Comparison of ENCODE assay signal across 13 mouse cellular contexts in the genomic region with DNA sequence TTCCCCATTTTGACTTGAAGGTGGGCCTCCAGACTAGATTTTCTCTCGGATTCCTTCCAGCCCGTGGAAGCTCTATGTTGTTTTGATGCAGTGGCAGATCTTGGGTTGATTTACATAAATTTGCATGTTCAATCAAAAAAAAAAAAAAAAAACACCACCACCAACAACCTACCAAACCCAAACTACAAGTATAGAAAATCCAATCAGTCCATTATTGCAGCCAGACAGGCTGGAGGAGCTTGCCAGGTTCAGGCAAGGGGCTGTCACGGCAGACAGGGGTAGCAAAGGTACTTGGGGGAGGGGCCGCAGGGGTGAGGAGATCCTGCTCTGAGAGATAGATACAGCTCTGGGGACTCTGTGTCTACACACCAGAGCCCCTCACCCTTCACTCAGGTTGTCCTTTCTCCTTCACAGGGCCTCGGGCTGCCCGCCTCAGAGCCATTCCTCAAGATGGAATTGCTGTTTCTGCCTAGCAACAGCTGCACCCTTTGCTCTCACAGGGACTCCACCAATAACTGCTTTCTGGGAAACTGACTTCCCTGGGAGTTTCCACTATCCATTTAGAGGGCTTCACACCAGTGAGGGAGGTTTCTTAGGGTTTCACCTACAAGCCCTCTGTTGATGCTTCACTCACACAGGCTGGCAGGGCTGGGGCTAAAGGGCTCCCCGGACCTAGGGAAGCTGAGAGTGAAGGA. TPM values are rescaled to one million over a fixed set of nuclear protein-coding genes. Genes with fewer than 3 reads are reported as not detected.
DNase-seq lines count a peak whose midpoint lies in the region; ATAC-seq and TF ChIP-seq lines count a peak whose summit lies in the region.
"Had no signal": no experiment of that assay in that cellular context is flagged by ENCODE, and none has a peak within 500 bp of the region (broad histone marks: within the 10 kb centered on the region; RNA-seq: fewer than 3 reads in every experiment).

No protein-coding gene starts in this region.

- no peaks in the 10 kb centered on the region for H3K27me3 ChIP-seq in heart, embryonic 14.5 days (ENCODE audit: control insufficient read depth, insufficient read depth, low read length)
- H3K27me3 ChIP-seq in neural tube, embryonic 12.5 days (replicated peaks): no peaks in the 10 kb centered on the region
- H3K27me3 ChIP-seq in hindbrain, postnatal 0 days (ENCODE audit: insufficient read depth, low read length): no peaks in the 10 kb centered on the region

- H3K4me3 ChIP-seq in heart, embryonic 14.5 days (ENCODE audit: control insufficient read depth in 1 of 2, insufficient read depth in 1 of 2, low read depth in 1 of 2, low read length in 2 of 2): no peak overlapping the region
- H3K4me3 ChIP-seq in neural tube, embryonic 12.5 days: no peak overlapping the region
- H3K4me3 ChIP-seq in hindbrain, postnatal 0 days (ENCODE audit: low read length): no peak overlapping the region

- DNase-seq in heart, adult 8-10 months (ENCODE audit: low spot score): no peak
- DNase-seq in neural tube, embryonic 10.5 days (ENCODE audit: extremely low spot score, low spot score): no peak
- DNase-seq in hindbrain, postnatal 0 days (ENCODE audit: low spot score): no peak
- DNase-seq in urinary bladder, postnatal 14 days (ENCODE audit: low spot score): no peak
- no peak for DNase-seq in ovary, postnatal 10 days (ENCODE audit: low spot score)
- DNase-seq: cerebellum, adult 11 months; gastrocnemius, postnatal 10 days; kidney, adult 9 months; left cerebral cortex, postnatal 4 days; lung, adult 18-20 months; right cerebral cortex, adult 18-20 months had no signal

- WGBS in heart, embryonic 14.5 days: 77% methylated on average over 7 of the region's 7 CpGs
- WGBS in neural tube, embryonic 12.5 days: 83% methylated on average over 7 of the region's 7 CpGs
- 60% methylated on average over 7 of the region's 7 CpGs for WGBS in hindbrain, postnatal 0 days

- H3K9ac ChIP-seq in heart, embryonic 14.5 days (ENCODE audit: low read length): peak overlapping the region; percentile 10; the same call in 1 of the 2 replicates
- 0 out of 2 replicates have a peak overlapping the region, but pooled peaks have one; percentile 13 for H3K9ac ChIP-seq in neural tube, embryonic 12.5 days
- H3K9ac ChIP-seq in hindbrain, postnatal 0 days (replicated peaks; ENCODE audit: low read length): no peak overlapping the region

- H3K4me2 ChIP-seq in heart, embryonic 14.5 days (ENCODE audit: low read length): 0 out of 2 replicates have a peak overlapping the region, but pooled peaks have one; percentile 3
- H3K4me2 ChIP-seq in neural tube, embryonic 12.5 days (replicated peaks): peak overlapping the region; percentile 86
- H3K4me2 ChIP-seq in hindbrain, postnatal 0 days (ENCODE audit: low read depth, low read length): peak overlapping the region; percentile 86; the same call in 1 of the 2 replicates

- H3K36me3 ChIP-seq in heart, embryonic 14.5 days (ENCODE audit: control insufficient read depth, insufficient read depth, low read length): peaks cover 10% of the 10 kb centered on the region; the same call in 1 of the 2 replicates
- peaks cover 3% of the 10 kb centered on the region; the same call in 1 of the 2 replicates for H3K36me3 ChIP-seq in neural tube, embryonic 12.5 days
- H3K36me3 ChIP-seq in hindbrain, postnatal 0 days (ENCODE audit: insufficient read depth, low read length): no peaks in the 10 kb centered on the region

- H3K9me3 ChIP-seq in heart, embryonic 14.5 days (ENCODE audit: control insufficient read depth, low read length): no peaks in the 10 kb centered on the region
- H3K9me3 ChIP-seq in neural tube, embryonic 12.5 days: no peaks in the 10 kb centered on the region
- no peaks in the 10 kb centered on the region for H3K9me3 ChIP-seq in hindbrain, postnatal 0 days (ENCODE audit: low read length)

- TF ChIP-seq CTCF in hindbrain, postnatal 0 days (IDR thresholded peaks at IDR 0.05; ENCODE audit: low read depth): no peak

- ATAC-seq in heart, embryonic 14.5 days (ENCODE audit: insufficient number of reproducible peaks, insufficient read depth, low FRiP score, low read depth): no peak
- ATAC-seq in neural tube, embryonic 12.5 days (ENCODE audit: low FRiP score, low read depth): no peak
- no peak for ATAC-seq in hindbrain, postnatal 0 days

- peaks cover 25 to 35% of the 10 kb centered on the region in 2 experiments for H3K4me1 ChIP-seq in heart, embryonic 14.5 days (ENCODE audit: control insufficient read depth in 2 of 2, insufficient read depth in 2 of 2, low read length in 2 of 2)
- peaks cover 49% of the 10 kb centered on the region for H3K4me1 ChIP-seq in neural tube, embryonic 12.5 days
- peaks cover 28% of the 10 kb centered on the region for H3K4me1 ChIP-seq in hindbrain, postnatal 0 days (ENCODE audit: insufficient read depth, low read length)

- H3K27ac ChIP-seq in heart, embryonic 14.5 days (replicated peaks in 1 of 2; ENCODE audit: control insufficient read depth in 1 of 2, insufficient read depth in 1 of 2, low read depth in 2 of 2, low read length in 2 of 2): no peak overlapping the region
- no peak overlapping the region for H3K27ac ChIP-seq in neural tube, embryonic 12.5 days
- H3K27ac ChIP-seq in hindbrain, postnatal 0 days: no peak overlapping the region

RNA-seq across cellular contexts. Expression of a gene that starts 2.8 kb away (rescaled TPM):
- polyA plus RNA-seq in heart, embryonic 14.5 days (2014; fragmentation: Nextera tagmentation; extraction: Ambion mirVana): 7.5 and 9.2 TPM in 2 replicates
- total RNA-seq in heart, adult 8-10 months (2022): 1 to 10 TPM; 3.2 to 5.2 (median 4.4) TPM
- 15.4 and 17.2 TPM in 2 replicates for polyA plus RNA-seq in neural tube, embryonic 12.5 days (2016; fragmentation: Nextera tagmentation; extraction: Ambion mirVana)
- total RNA-seq in hindbrain, postnatal 0 days (2014; rRNA removed): 19.5 and 23.4 TPM in 2 replicates
- 10.0 and 11.4 TPM in 2 replicates for polyA plus RNA-seq in hindbrain, postnatal 0 days (2015; fragmentation: Nextera tagmentation; extraction: Ambion mirVana)

RNA-seq across cellular contexts. Expression of a gene that starts 19.8 kb away (rescaled TPM):
- polyA plus RNA-seq in heart, embryonic 14.5 days (2014; fragmentation: Nextera tagmentation; extraction: Ambion mirVana): 11.8 and 12.5 TPM in 2 replicates
- 1 to 10 TPM; 3.0 to 3.4 (median 3.3) TPM for total RNA-seq in heart, adult 8-10 months (2022)
- 17.0 and 17.4 TPM in 2 replicates for polyA plus RNA-seq in neural tube, embryonic 12.5 days (2016; fragmentation: Nextera tagmentation; extraction: Ambion mirVana)
- 10.1 and 13.7 TPM in 2 replicates for total RNA-seq in hindbrain, postnatal 0 days (2014; rRNA removed)
- 12.6 and 12.7 TPM in 2 replicates for polyA plus RNA-seq in hindbrain, postnatal 0 days (2015; fragmentation: Nextera tagmentation; extraction: Ambion mirVana)

Comparison
In these comparisons a context has a peak if more than half of its experiments do, and no peak if none do; other contexts are left out.
1. H3K4me2 ChIP-seq: peak in every context shown above with its lines; median percentile 86 in neural tube, embryonic 12.5 days; 86 in hindbrain, postnatal 0 days; 3 in heart, embryonic 14.5 days.